Mouse (Mus musculus): ENCODE results near the gene Atad2b.

DNA sequence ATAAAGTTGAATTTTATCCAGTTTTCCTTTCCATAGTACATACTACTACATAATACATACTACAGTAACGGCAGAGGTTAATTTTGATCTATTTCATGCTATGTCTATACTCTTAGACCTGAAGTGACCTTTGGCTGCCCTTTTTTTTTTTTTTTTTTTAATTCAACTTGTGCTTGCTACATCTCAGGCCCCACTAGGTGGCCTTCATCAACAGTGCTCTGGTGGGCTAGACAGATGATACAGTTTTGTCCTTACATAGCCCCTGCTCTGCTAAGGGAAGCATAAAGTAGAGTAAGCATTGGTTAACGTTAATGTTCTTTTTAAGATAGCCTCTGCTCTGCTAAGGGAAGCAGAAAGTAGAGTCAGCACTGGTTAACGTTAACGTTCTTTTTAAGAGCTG lies 131.0 kb downstream of the Atad2b start:
- TF ChIP-seq CTCF (IDR thresholded peaks at IDR 0.05; ENCODE audit: low read depth) (no peak), EP300 (IDR thresholded peaks at IDR 0.05; ENCODE audit: low read depth) (no peak)
